Mouse (Mus musculus): Measurements from ENCODE around the gene Olfr33.

DNA sequence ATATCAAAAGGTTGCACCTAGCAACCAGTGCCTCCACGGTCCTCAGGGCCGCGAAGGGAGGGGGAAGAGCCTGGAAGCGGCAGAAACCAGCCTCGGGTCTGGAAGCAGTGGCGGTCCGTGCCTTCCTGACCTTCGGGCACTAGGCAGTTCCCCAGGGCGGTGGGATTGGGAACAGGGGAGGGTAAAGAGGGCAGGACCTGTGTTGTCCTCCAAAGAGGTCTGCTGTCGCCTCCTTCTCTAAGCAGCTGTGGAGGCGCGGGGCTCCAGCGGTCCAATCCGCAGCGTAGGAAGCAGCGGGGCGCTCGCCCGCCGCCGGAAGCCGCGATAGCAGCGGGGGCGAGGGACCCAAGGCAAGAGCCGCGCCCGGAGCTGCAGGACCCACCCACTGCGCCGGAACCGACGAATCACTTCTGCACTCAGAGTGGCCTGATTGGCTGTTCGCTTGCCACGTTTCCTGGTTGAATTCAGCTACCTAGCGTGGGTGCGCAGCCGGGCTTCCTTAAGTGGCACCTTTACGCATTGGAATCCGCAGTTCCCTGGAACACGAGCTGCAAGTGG, 31.8 kb downstream of the Olfr33 start, which contains the start of gene Trim68:
- TF ChIP-seq CTCF (IDR thresholded peaks at IDR 0.05; ENCODE audit: control insufficient read depth, insufficient read depth, insufficient read length) = no peak
- TF ChIP-seq MYOD1 (IDR thresholded peaks at IDR 0.05; ENCODE audit: control insufficient read depth, insufficient read length, low read depth) = no peak
